Mouse (Mus musculus) layer of hippocampus, postnatal 36 days (tissue): ENCODE measurements around the gene 4933421I07Rik. TPM values are rescaled to one million over a fixed set of nuclear protein-coding genes. Genes with fewer than 3 reads are reported as not detected.

Experiments used
- DNase-seq, 2 experiments: peaks; one replicate each; pipeline ENCODE4 v3.0.0; 2022
- total RNA-seq, 2 experiments: library from RNA; stranded (reverse); gene quantifications; 2 replicates each; pipeline ENCODE4 v1.2.3; 2021

4933421I07Rik gene
- not detected for total RNA-seq

DNA sequence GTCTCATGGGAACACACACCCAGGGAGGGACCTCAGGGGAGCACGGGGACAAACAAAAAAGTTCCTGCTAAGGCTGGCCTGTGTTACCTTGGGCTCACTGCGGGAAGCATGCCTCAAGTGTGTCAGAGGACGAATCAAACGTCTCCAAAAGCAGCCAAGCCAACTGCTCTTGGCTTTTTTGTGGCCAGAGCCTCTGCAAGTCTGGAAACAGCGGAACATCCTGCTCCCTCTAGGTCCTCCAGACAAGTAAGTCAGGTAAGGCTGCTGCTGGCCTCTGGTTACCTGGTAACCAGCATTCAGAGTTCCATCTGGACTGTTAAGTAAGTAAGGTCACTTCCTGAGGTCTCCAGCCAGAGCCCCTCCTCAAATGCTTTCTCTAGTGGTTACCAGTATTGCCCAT is at the start of gene 4933421I07Rik:
Gene 4933421I07Rik (minus strand): TSS at position 271 of the 400 bp plus-strand sequence.
- no peak for DNase-seq

DNA sequence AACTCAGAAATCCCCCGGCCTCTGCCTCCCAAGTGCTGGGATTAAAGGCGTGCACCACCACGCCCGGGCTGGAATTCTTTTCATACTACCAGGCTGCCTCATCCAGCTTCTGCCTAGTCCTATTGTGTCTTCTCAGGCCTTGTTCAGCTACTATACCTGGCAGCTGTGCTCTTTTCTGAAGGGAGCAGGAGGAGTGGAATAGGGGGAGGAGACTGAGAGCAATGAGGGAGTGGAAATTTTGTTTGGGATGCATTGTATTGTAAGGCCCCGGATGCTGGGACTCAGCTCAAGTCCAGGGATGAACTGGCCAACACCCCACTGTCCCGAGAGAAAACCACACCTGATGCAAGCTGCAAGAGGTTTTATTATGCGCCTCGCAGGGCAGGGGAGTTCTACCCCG is 49.4 kb upstream of the 4933421I07Rik start:
- no peak for DNase-seq

DNA sequence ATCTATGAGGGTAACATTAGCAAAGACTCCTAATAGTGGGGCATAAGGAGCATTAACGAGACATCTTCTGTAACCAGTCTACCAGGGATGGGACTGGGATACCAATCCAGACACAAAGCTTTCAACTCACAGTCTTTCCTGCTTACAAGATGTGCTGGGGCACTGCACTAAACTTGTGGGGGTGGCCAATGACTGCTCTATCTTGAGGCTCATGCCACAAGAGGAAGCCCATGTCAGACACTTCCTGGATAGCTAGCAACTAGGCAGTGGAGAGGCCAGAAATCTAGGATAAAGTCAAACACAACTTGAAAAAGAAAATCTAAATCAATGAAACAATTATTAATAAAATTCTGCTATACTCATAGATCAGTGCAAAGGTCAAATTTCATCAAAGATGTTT is 48.3 kb upstream of the 4933421I07Rik start:
- DNase-seq, result no peak

GRCm38 (mm10) chr7:42490859-42491258 is 42.9 kb upstream of the 4933421I07Rik start:
- DNase-seq, result no peak

- no peak for DNase-seq
These were observed 42.4 kb upstream of the 4933421I07Rik start for GRCm38 (mm10) chr7:42490358-42490757.

- DNase-seq, result no peak
These were observed 6.7 kb upstream of the 4933421I07Rik start for GRCm38 (mm10) chr7:42454640-42455039.

GRCm38 (mm10) chr7:42450618-42451017 is 2.7 kb upstream of the 4933421I07Rik start:
- DNase-seq, result no peak

DNA sequence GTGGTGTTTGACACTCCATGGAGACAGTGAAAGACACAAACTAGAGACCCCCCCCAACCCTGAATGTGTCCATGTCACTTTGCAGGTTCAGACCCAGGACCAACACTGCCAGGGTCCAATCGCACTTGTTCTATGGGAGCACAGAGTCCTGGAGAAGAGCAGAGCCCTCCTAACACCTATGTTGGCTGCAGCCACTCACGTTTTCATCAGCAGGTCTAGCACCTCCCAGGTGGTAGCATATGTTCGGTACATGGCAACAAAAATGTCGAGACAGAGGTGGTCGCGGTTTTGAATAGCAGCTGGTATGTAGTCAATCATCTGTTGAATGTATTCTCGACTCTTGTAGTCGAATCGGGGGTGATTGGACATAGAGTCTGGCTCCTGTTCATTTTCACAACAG is 568 bp downstream of the 4933421I07Rik start:
- DNase-seq, result no peak

Other genes with a start within 250 kb of the 4933421I07Rik start
- gene Vmn2r61, start 188.1 kb downstream of the 4933421I07Rik start, total RNA-seq, result not detected
- gene Zfp141, start 57.6 kb upstream of the 4933421I07Rik start, total RNA-seq, result 10 to 100 TPM; 19.5 to 20.3 TPM
- not detected for gene Gm21028, start 130.5 kb upstream of the 4933421I07Rik start, total RNA-seq
- 1 to 10 TPM; 2.8 to 3.3 TPM for gene Zfp977, start 144.4 kb upstream of the 4933421I07Rik start, total RNA-seq
- gene Zfp976, start 194.5 kb upstream of the 4933421I07Rik start, total RNA-seq, result 1 to 10 TPM; 4.9 to 5.2 TPM
- 1 to 10 TPM; 6.8 to 8.5 TPM for gene Zfp975, start 244.6 kb upstream of the 4933421I07Rik start, total RNA-seq